Mouse (Mus musculus) mammary gland, adult 2 months (tissue): ENCODE measurements around the gene Prl3a1. TPM values are rescaled to one million over a fixed set of nuclear protein-coding genes. Genes with fewer than 3 reads are reported as not detected.

ENCODE experiments used
- polyA plus RNA-seq: library from polyadenylated mRNA; depleted of rRNA; stranded (reverse); fragments of >200 nt; gene quantifications from 2 replicates; pipeline ENCODE4 v1.2.3, GENCODE M21; 2012; ENCODE audit warnings: low replicate concordance; rRNA removed

Gene Prl3a1
- polyA plus RNA-seq: not detected in 2 replicates

DNA sequence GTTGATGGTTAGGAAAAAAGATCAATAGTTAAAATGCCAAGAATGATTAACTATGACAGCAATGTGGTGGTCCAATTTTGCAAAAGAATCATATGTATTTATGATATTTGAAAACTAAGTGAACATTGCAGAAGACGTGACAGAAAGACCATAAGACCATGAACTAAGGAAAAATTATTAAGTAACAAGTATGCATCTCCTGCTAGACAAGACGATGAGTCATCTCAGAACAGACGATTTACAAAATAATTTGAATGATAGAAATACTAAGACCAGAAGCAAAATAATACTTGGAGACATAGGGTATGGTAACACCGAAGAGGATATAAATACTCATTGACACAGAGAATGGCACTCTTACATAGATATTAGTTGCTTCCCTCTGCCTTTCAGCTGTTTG, at the start of gene Prl3a1:
Prl3a1 (plus strand) TSS at position 301 of the 400 bp plus-strand sequence.

GRCm38 (mm10) chr13:27241547-27241946, 17.7 kb upstream of the Prl3a1 start, which contains the start of gene Prl3b1:
Prl3b1 (plus strand) TSS chr13:27241847.

GRCm38 (mm10) chr13:27312334-27313225, 53.3 kb downstream of the Prl3a1 start, which contains the start of gene Prl6a1:
Prl6a1 (plus strand) TSS chr13:27312627.

Other genes with a start within 250 kb of the Prl3a1 start
- gene Prl, start 201.9 kb upstream of the Prl3a1 start, polyA plus RNA-seq: not detected in 2 replicates
- gene Prl3d1, start 165.2 kb upstream of the Prl3a1 start, polyA plus RNA-seq: not detected in 2 replicates
- not detected in 2 replicates for gene Prl3d2, start 137.7 kb upstream of the Prl3a1 start, polyA plus RNA-seq
- gene Prl3d3, start 102.6 kb upstream of the Prl3a1 start, polyA plus RNA-seq: not detected in 2 replicates
- not detected in 2 replicates for gene Prl3c1, start 62.8 kb upstream of the Prl3a1 start, polyA plus RNA-seq
- gene Prl3b1, start 17.6 kb upstream of the Prl3a1 start, polyA plus RNA-seq: not detected in 2 replicates
- gene Prl6a1, start 53.2 kb downstream of the Prl3a1 start, polyA plus RNA-seq: not detected in 2 replicates
- gene Prl8a2, start 86.2 kb downstream of the Prl3a1 start, polyA plus RNA-seq: not detected in 2 replicates
- gene Prl2b1, start 131.4 kb downstream of the Prl3a1 start, polyA plus RNA-seq: not detected in 2 replicates
- not detected in 2 replicates for gene Prl8a6, start 179.3 kb downstream of the Prl3a1 start, polyA plus RNA-seq